Mouse (Mus musculus) olfactory bulb, adult 2 months (tissue): ENCODE data around the gene Prdm2. TPM values are rescaled to one million over a fixed set of nuclear protein-coding genes. Genes with fewer than 3 reads are reported as not detected.

Experiments
- H3K27ac ChIP-seq: fragments of 200-500 bp; 2 replicates; pipeline ENCODE4 v1.5.1; 2012; ENCODE audit warnings: low read depth, low read length; ENCODE audit not compliant: insufficient read depth
- H3K4me1 ChIP-seq: fragments of 200-500 bp; 2 replicates; pipeline ENCODE4 v1.6.1; 2012; ENCODE audit warnings: low read length; ENCODE audit not compliant: control insufficient read depth, insufficient read depth
- H3K4me3 ChIP-seq: fragments of 200-500 bp; 2 replicates; pipeline ENCODE4 v1.5.1; 2012; ENCODE audit warnings: mild to moderate bottlenecking, low read depth, low read length, moderate library complexity; ENCODE audit not compliant: insufficient read depth
- CTCF ChIP-seq: fragments of 200-500 bp; IDR thresholded peaks from 2 replicates; pipeline ENCODE4 v1.5.1; 2012; ENCODE audit warnings: low read depth, mild to moderate bottlenecking, low read length, moderate library complexity; ENCODE audit not compliant: insufficient read depth
- POLR2A ChIP-seq: fragments of 200-500 bp; IDR thresholded peaks from 2 replicates; pipeline ENCODE4 v1.6.1; 2012; ENCODE audit warnings: mild to moderate bottlenecking, low read depth, low read length, moderate library complexity; ENCODE audit not compliant: insufficient read depth
- whole genome bisulfite sequencing: fragments of 180-500 bp; shearing (Covaris S2); methylation state at CpG from one replicate; pipeline ENCODE4 v1.1.7; 2018; 5-methylcytosine and 5-hydroxymethylcytosine counted together
- polyA plus RNA-seq: library from polyadenylated mRNA; stranded (reverse); fragments of >200 nt; gene quantifications from 2 replicates; pipeline ENCODE4 v1.2.4, GENCODE M21; 2012; ENCODE audit warnings: low replicate concordance; ENCODE audit not compliant: missing spikeins, insufficient read depth, insufficient read length

Prdm2 gene
- polyA plus RNA-seq, 1 experiment, result 212 TPM

GRCm38 (mm10) chr4:143190657-143191056, 22.1 kb downstream of the Prdm2 start:
- Histone ChIP-seq H3K4me1 (peaks cover 15% of the 10 kb centered on the region), H3K27ac (no peak overlapping the region), H3K4me3 (no peak overlapping the region)
- TF ChIP-seq CTCF (no peak), POLR2A (no peak)
- WGBS, result 22% methylated on average over 4 of the region's 4 CpGs

GRCm38 (mm10) chr4:143188571-143189191, 24.1 kb downstream of the Prdm2 start:
- 86% methylated on average over 5 of the region's 5 CpGs for WGBS
- Histone ChIP-seq H3K4me1 (peaks cover 17% of the 10 kb centered on the region), H3K4me3 (no peak overlapping the region), H3K27ac (no peak overlapping the region)
- TF ChIP-seq CTCF, result no peak

GRCm38 (mm10) chr4:143186066-143186465, 26.7 kb downstream of the Prdm2 start:
- peaks cover 12% of the 10 kb centered on the region for H3K4me1 ChIP-seq
- H3K27ac ChIP-seq, result no peak overlapping the region
- no peak overlapping the region for H3K4me3 ChIP-seq
- TF ChIP-seq CTCF (no peak), POLR2A (no peak)

- TF ChIP-seq POLR2A (no peak), CTCF (no peak)
- H3K27ac ChIP-seq, result no peak overlapping the region
- H3K4me1 ChIP-seq, result peaks cover 9% of the 10 kb centered on the region
- 84% methylated on average over 9 of the region's 9 CpGs for WGBS
- H3K4me3 ChIP-seq, result no peak overlapping the region
These were observed 27.3 kb downstream of the Prdm2 start for GRCm38 (mm10) chr4:143185496-143185895.

- Histone ChIP-seq H3K4me3 (no peak overlapping the region), H3K27ac (no peak overlapping the region), H3K4me1 (peaks cover 7% of the 10 kb centered on the region)
- WGBS, result 52% methylated on average over 6 of the region's 6 CpGs
- TF ChIP-seq CTCF, result no peak
- no peak for TF ChIP-seq POLR2A
These were observed 29.7 kb downstream of the Prdm2 start for GRCm38 (mm10) chr4:143183141-143183540.

- TF ChIP-seq POLR2A (no peak), CTCF (no peak)
These were observed 32.1 kb downstream of the Prdm2 start for GRCm38 (mm10) chr4:143180731-143181130.

GRCm38 (mm10) chr4:143171600-143172290, 41.0 kb downstream of the Prdm2 start:
- Histone ChIP-seq H3K4me3 (no peak overlapping the region), H3K27ac (no peak overlapping the region), H3K4me1 (no peaks in the 10 kb centered on the region)
- TF ChIP-seq POLR2A (no peak), CTCF (no peak)
- WGBS, result 58% methylated on average over 4 of the region's 4 CpGs

More at GRCm38 (mm10) chr4:143180731-143181130, 32.1 kb downstream of the Prdm2 start:
- WGBS, result 95% methylated on average over 5 of the region's 5 CpGs
- peaks cover 3% of the 10 kb centered on the region for H3K4me1 ChIP-seq
- no peak overlapping the region for H3K4me3 ChIP-seq
- no peak overlapping the region for H3K27ac ChIP-seq

- H3K4me1 ChIP-seq, result no peaks in the 10 kb centered on the region
- H3K4me3 ChIP-seq, result no peak overlapping the region
- H3K27ac ChIP-seq, result no peak overlapping the region
- no peak for TF ChIP-seq POLR2A
- TF ChIP-seq CTCF, result no peak
- WGBS, result 93% methylated on average over 2 of the region's 2 CpGs
These were observed 42.5 kb downstream of the Prdm2 start for GRCm38 (mm10) chr4:143170290-143170689.

GRCm38 (mm10) chr4:143168093-143168492, 44.7 kb downstream of the Prdm2 start:
- Histone ChIP-seq H3K4me3 (no peak overlapping the region), H3K4me1 (no peaks in the 10 kb centered on the region), H3K27ac (no peak overlapping the region)
- WGBS, result 94% methylated on average over 3 of the region's 3 CpGs
- TF ChIP-seq POLR2A, result no peak
- no peak for TF ChIP-seq CTCF
